24 mouse cellular contexts compared by ENCODE assay signal in genomic region chr8:45608413-45608812, GRCm38 (mm10).
"Had no signal": no experiment of that assay in that cellular context is flagged by ENCODE, and none has a peak within 500 bp of the region (broad histone marks: within the 10 kb centered on the region; RNA-seq: fewer than 3 reads in every experiment).

No protein-coding gene starts in this region.

- H3K9ac ChIP-seq: heart, embryonic 12.5 days; heart, embryonic 15.5 days; hindbrain, embryonic 13.5 days; hindbrain, embryonic 15.5 days; limb, embryonic 12.5 days; liver, embryonic 13.5 days had no signal

- H3K9me3 ChIP-seq: heart, embryonic 15.5 days; hindbrain, embryonic 13.5 days; hindbrain, embryonic 15.5 days; limb, embryonic 10.5 days; limb, embryonic 12.5 days; liver, embryonic 13.5 days had no signal

- H3K4me1 ChIP-seq: hindbrain, embryonic 15.5 days; limb, embryonic 10.5 days; limb, embryonic 12.5 days; liver, embryonic 13.5 days had no signal

- DNase-seq: gastrocnemius, postnatal 14 days; gastrocnemius, postnatal 36 days; heart, adult 2 months; heart, postnatal 14 days; heart, postnatal 36 days; kidney, adult 11 months; kidney, adult 2 months; kidney, adult 9 months; kidney, postnatal 10 days; kidney, postnatal 25 days; kidney, postnatal 4 days; liver; liver, embryonic 13.5 days had no signal

- H3K27ac ChIP-seq: hindbrain, embryonic 13.5 days; hindbrain, embryonic 15.5 days; hindbrain, postnatal 0 days; layer of hippocampus, adult 2 months; left cerebral cortex, adult 2 months; limb, embryonic 10.5 days; limb, embryonic 12.5 days; liver, embryonic 13.5 days had no signal

- H3K4me2 ChIP-seq: heart, embryonic 12.5 days; heart, embryonic 15.5 days; hindbrain, embryonic 13.5 days; hindbrain, embryonic 15.5 days; limb, embryonic 12.5 days; liver, embryonic 11.5 days; liver, embryonic 13.5 days had no signal

- ATAC-seq: hindbrain, postnatal 0 days; intestine, embryonic 16.5 days had no signal

- H3K36me3 ChIP-seq: heart, embryonic 12.5 days; heart, embryonic 15.5 days; hindbrain, embryonic 13.5 days; hindbrain, embryonic 15.5 days; limb, embryonic 10.5 days; limb, embryonic 12.5 days; liver, embryonic 13.5 days had no signal

- H3K27me3 ChIP-seq: heart, embryonic 12.5 days; heart, embryonic 15.5 days; hindbrain, embryonic 13.5 days; hindbrain, embryonic 15.5 days; limb, embryonic 12.5 days; liver, embryonic 13.5 days had no signal

- H3K4me3 ChIP-seq: heart, adult 2 months; heart, embryonic 12.5 days; heart, embryonic 15.5 days; hindbrain, embryonic 13.5 days; hindbrain, embryonic 15.5 days; layer of hippocampus, adult 2 months; left cerebral cortex, adult 2 months; limb, embryonic 10.5 days; limb, embryonic 12.5 days; liver, embryonic 13.5 days had no signal
